Mouse (Mus musculus) embryo, embryonic 11 days (tissue): Measurements from ENCODE around the gene Tti1.

Source experiments
- DNase-seq: peaks from one replicate; pipeline ENCODE4 v3.0.0-alpha.2; 2015

Tti1 gene

DNA sequence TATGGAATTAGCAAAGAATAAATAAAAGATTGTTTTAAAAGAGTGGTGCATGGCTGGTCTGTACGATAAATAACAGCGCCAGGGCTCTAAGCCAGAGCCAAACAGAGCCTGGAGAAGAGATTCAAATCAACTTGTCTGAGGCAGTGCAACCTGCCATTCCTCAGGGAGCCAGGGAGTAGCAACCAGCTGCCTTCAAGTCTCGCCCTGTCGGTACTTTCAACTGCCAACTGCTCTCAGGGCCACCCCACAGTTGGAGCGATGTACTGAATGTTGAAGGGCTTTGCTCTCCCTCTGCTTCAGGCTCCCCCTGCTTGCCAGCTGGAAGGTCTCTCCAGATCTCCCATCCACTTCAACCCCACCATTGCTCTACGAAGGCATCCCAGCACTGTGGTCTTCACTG lies 58.1 kb downstream of the Tti1 start:
- no peak for DNase-seq

DNA sequence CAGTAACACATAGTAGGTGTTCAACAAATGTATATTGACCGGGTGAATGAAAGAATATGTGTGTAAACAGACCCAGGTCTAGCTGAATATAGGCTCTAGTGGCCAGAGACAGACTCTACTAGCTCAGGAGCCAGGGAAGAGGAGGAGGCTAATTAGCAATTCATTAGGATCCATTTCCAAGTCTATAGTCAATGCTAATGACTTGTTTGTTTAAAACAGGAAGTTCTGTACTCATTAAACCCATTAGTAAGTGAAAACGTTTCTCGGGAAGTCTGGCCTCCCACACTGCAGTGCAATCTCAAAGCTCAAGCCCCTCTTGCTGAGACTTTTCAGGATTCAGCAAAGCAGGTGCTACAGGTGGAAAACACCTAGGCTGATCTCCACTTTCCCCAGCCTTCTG lies 60.4 kb downstream of the Tti1 start:
- DNase-seq, result no peak

DNA sequence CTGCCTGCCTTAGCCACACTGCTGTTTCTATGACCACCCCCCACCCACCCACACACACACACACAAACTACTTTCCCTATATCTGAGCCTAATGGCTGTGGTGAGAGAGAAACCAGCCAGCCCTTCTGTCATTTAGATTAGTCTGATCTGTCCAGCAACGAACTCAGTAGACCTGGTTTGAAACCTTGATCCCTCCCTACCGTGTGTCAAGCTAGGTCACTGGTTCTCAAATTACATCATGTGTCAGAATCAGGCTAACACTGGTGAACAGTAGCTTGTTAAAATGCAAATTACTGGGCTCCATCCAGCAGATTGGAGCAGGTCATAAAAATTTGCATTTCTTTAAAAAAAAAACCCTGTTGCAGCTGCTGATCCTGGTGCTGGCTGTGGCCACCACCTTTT lies 70.5 kb downstream of the Tti1 start:
- peak; percentile 23 for DNase-seq

DNA sequence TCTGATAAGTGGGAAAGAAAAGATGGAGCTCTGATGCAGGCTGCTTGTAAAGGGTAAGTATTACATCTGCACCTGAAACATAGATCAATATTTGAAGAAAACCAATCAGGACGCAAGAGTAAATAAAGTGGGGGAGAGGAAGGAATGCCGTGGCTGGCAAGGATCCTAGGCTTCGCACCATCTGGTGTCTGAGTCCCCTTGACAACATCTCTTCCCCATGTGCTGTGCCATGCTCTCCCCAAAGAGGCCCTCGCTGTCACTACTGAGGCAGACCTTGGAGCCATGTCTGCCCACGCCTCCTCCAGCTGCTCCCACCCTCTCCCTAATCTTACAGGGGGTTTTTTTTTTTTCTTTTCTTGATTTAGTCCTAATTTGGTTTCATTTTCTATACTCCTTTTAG lies 74.3 kb downstream of the Tti1 start:
- DNase-seq, result no peak

DNA sequence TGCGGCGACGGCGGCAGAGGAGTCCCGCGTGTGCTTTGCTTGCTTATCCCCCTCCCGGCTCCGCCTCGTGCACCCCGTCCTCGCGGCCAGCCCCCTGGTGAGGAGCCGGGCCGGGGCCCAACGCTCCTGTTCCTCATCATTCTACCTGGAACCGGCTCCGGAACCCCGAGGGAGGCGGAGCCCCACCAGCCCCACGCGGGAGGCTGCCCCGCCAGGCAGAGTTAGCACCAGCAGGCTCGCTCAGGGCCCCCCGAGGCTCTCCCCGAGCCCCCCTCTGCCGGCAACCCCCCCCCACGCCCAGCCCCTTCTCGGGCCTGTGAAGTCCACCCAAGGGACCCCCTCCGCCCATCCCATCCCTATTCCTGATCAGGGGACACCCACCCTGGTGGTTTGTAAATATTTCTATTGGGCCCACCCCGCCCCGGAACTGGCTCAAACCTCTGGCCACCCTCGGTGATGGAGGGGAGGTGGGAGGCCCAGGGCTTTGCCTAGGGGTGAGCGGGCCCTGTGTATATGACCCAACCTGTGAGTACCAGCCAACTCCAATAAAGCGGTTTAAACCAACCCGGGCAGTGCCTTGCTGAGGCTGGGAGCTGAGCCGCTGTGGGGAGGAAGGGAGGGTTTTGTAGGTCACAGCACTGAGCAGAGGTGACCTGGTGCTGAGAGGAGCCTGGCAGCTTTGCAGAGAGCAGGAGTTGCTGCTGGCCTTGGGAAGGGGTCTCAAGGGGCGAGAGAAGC lies 83.9 kb downstream of the Tti1 start:
- peak; percentile 28 for DNase-seq

DNA sequence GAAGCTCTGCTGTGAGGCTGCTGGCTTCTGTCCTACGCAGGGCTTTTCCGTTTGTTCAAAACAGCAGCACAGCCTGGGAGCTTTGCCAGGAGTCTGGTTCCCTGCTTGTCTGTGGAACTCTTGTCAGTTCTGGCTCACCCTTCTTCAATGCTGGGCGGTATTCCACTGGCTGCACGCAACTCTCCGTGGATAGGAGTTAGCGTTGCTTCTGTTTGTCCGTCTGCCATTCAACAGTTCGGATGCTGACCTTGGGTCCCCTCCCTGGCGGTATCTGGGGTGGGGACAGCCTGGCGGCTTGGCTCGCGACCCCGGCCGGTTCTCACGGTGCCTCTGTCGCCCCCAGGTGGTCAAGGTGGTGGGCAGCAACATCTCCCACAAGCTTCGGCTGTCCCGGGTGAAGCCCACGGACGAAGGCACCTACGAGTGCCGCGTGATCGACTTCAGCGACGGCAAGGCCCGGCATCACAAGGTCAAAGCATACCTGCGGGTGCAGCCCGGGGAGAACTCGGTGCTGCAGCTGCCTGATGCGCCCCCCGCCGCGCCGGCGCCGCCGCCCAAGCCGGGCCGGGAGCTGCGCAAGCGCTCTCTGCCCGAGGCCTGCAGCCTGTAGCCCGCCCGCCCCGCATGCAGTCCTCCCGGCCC lies 84.6 kb downstream of the Tti1 start:
- peak; percentile 90 for DNase-seq

DNA sequence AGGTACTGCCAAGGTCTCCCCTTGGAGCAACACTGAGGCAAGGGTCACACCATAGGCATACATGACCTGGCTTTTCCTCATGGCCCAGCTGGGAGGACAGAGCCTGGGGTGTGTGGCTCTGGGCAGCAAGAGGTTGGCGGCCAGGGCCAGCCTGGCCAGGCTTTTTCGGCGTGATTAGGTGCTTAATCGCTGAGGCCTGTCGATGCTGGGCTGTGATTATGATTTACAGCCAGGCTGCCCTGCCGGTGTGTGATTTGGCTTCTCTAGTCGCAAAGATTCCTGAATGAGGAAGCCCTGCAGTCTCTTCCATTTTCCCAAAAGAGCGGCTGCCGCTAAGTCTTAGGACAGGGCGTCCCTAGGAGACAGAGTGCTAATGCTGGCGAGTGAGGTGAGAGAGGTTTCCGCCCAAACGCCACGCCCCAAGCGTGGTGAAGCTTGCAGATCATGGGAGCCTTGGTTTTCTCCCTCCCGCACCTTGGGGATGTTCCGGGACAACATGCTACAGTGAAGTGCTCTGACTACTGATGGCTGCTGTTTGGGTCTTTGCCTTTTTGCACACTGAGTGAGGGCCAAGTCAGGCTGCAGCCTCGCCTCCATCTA lies 87.5 kb downstream of the Tti1 start:
- peak; percentile 33 for DNase-seq

DNA sequence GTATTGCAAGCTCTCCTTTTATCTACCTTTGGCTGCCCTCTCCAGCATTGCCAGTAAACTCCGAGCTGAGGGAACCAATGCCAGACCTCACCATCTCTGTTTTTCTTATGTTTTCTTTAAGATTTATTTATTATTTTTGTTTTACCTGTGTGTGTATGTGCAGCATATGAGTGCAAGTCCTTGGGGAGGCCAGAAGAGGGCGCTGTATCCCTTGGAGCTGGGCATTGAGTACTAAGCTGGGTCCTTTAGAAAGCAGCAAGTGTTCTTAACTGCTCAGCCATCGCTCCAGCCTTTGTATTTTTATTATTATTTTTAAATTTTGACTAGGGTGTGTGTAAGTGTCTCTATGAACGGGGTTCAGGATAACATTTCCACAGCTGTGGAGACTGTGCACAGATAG lies 91.6 kb downstream of the Tti1 start:
- no peak for DNase-seq

DNA sequence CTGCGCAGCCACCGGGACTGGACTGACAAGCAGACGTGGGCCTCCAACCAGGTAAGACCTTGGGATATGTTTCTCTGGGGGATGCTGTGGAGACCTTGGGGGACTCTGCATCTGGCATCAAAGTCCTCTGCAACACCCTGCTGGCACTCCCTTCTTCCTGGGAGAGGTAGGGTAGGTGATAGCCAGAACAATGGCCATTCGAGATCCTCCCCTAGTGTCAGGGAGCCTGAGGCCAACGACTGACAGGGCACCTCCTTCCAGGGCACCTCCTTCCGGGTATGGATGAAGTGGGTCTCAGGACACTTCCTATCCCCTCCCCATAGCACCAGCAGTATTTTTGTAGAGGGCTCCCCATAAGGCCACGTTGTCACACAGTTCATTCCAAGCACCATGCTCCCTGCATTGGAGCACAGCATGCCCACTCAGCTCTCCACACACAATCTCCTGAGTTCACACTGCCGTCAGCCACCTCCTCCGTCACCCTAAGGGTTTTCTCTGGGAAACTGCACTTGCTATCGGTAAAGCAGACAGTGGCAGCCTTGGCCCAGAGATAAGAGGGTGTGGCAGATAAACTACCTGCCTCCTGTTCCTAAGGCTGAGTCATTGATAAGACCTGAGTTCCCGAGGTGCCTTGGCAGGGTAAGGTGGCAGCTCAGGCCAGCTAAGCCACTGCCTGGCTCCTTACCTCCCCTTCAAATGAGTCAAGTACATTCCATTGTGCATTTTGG lies 92.6 kb downstream of the Tti1 start:
- DNase-seq, result no peak

DNA sequence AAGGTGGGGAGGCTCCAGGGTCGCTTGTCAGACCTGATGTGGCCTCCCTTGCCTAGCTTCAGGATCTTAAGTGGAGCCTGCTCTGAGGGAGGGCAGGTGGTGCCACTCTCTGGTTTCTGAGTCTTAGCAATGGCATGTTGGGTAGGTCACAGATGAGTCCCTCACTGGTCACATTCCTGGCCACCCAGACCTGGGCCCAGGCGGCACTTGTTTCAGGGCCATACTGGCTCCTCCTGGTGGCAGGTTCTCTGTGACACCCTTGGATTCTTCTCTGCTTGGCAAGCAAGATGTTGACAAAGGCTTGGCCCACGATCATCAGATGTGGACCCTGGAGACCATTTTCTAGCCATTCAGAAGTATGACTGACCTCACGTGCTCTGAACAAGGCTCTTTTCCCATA lies 95.6 kb downstream of the Tti1 start:
- DNase-seq, result no peak
